Mouse (Mus musculus) kidney, postnatal 0 days (tissue): ENCODE measurements at regions not wholly inside any gene's neighbourhood (a gene's known extent, or its start where the extent isn't known, plus 50 kb on each side); places are given as distances from the start of the nearest gene placed in this dataset.

Source experiments
- ATAC-seq: fragments of 200-750 bp; cut with Nextera tagmentation; replicated peaks from 2 replicates; pipeline ENCODE4 v1.8.0; 2017; ENCODE audit warnings: low read depth, moderate number of reproducible peaks, moderate TSS enrichment, moderate library complexity; ENCODE audit not compliant: low FRiP score
- DNase-seq: peaks from one replicate; pipeline ENCODE4 v3.0.0-alpha.2; 2016; ENCODE audit warnings: low spot score
- H3K27ac ChIP-seq: fragments of 300-500 bp; sonication (generic); 2 replicates; pipeline ENCODE4 v1.5.1; 2014; ENCODE audit warnings: mild to moderate bottlenecking
- H3K27me3 ChIP-seq: fragments of 300-500 bp; sonication (generic); 2 replicates; pipeline ENCODE4 v1.6.1; 2014; ENCODE audit warnings: low read length, mixed read lengths; ENCODE audit not compliant: insufficient read depth
- H3K36me3 ChIP-seq: fragments of 300-500 bp; sonication (generic); 2 replicates; pipeline ENCODE4 v1.6.1; 2014; ENCODE audit warnings: low read length, mixed read lengths; ENCODE audit not compliant: insufficient read depth
- H3K4me1 ChIP-seq: fragments of 300-500 bp; sonication (generic); replicated peaks from 2 replicates; pipeline ENCODE4 v1.6.1; 2014; ENCODE audit warnings: antibody characterized with exemption, low read length, mixed read lengths; ENCODE audit not compliant: insufficient read depth
- H3K4me2 ChIP-seq: fragments of 300-500 bp; sonication (generic); 2 replicates; pipeline ENCODE4 v1.6.1; 2014; ENCODE audit warnings: mild to moderate bottlenecking, low read length, moderate library complexity, mixed read lengths
- H3K4me3 ChIP-seq: fragments of 300-500 bp; sonication (generic); replicated peaks from 2 replicates; pipeline ENCODE4 v1.5.1; 2014; ENCODE audit warnings: low read depth, low read length
- H3K9ac ChIP-seq: fragments of 300-500 bp; sonication (generic); 2 replicates; pipeline ENCODE4 v1.6.1; 2014; ENCODE audit warnings: low read depth, low read length
- H3K9me3 ChIP-seq: fragments of 300-500 bp; sonication (generic); replicated peaks from 2 replicates; pipeline ENCODE4 v1.6.1; 2016; ENCODE audit warnings: low read length, inconsistent platforms, mixed read lengths
- CTCF ChIP-seq: IDR thresholded peaks from 2 replicates; pipeline ENCODE4 v1.5.1; 2016; ENCODE audit warnings: antibody characterized with exemption, low read depth, mild to moderate bottlenecking, moderate library complexity
- WGBS: fragments of 180-500 bp; shearing (Covaris S2); extraction: QIAGEN DNeasy Blood & Tissue Kit; methylation state at CpG from one replicate; pipeline ENCODE4 v1.1.7; 2014; 5-methylcytosine and 5-hydroxymethylcytosine counted together

DNA sequence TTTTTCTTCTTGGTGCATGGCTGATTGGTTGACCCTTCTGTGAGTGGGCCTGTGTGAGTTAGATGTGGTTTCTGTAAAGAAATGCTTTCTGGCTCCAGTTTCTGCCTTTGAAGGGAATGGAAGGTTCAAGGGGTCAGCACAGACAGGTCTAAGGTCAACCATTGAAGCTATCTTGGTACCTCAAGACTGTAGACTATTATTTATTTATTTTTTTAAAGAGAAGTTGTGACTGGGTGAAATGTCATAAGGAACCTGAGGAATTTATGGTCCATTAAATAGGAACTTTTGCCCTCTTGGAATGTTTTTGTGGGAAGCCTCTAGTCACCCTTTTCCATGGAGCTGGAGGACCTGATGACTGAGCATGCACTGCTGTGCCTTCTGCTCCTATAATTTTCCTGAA, 595.7 kb upstream of the Nr2f1 start:
- Histone ChIP-seq H3K4me3 (no peak overlapping the region), H3K36me3 (no peaks in the 10 kb centered on the region), H3K27ac (no peak overlapping the region), H3K9ac (no peak overlapping the region), H3K9me3 (no peaks in the 10 kb centered on the region), H3K4me1 (no peaks in the 10 kb centered on the region), H3K4me2 (no peak overlapping the region), H3K27me3 (no peaks in the 10 kb centered on the region)
- DNase-seq = peak; percentile 80
- ATAC-seq = peak; percentile 80
- TF ChIP-seq CTCF = no peak

GRCm38 (mm10) chr13:78784285-78784684, 584.7 kb upstream of the Nr2f1 start:
- no peak overlapping the region for H3K4me3 ChIP-seq
- no peaks in the 10 kb centered on the region for H3K4me1 ChIP-seq
- no peaks in the 10 kb centered on the region for H3K9me3 ChIP-seq
- DNase-seq (peak; percentile 15), ATAC-seq (no peak)
- no peaks in the 10 kb centered on the region for H3K36me3 ChIP-seq
- 29% methylated on average over 2 of the region's 2 CpGs for WGBS
- no peak overlapping the region for H3K4me2 ChIP-seq
- TF ChIP-seq CTCF = no peak
- no peak overlapping the region for H3K9ac ChIP-seq
- no peak overlapping the region for H3K27ac ChIP-seq
- no peaks in the 10 kb centered on the region for H3K27me3 ChIP-seq

- DNase-seq (peak; percentile 54), ATAC-seq (no peak)
- H3K27ac ChIP-seq = no peak overlapping the region
- no peaks in the 10 kb centered on the region for H3K4me1 ChIP-seq
- no peak overlapping the region for H3K9ac ChIP-seq
- no peaks in the 10 kb centered on the region for H3K9me3 ChIP-seq
- H3K36me3 ChIP-seq = no peaks in the 10 kb centered on the region
- H3K4me3 ChIP-seq = no peak overlapping the region
- no peak for TF ChIP-seq CTCF
- no peak overlapping the region for H3K4me2 ChIP-seq
- no peaks in the 10 kb centered on the region for H3K27me3 ChIP-seq
- WGBS = 6% methylated on average over 1 of the region's 1 CpGs
Observed at GRCm38 (mm10) chr13:78783591-78784240, 584.2 kb upstream of the Nr2f1 start.
